Mouse (Mus musculus): ENCODE results near the gene Aebp1. TPM values are rescaled to one million over a fixed set of nuclear protein-coding genes. Genes with fewer than 3 reads are reported as not detected.

Gene Aebp1
- polyA plus RNA-seq, 1 experiment from 2014 or later: 33.9 TPM

GRCm38 (mm10) chr11:5902390-5902789 lies 40.6 kb downstream of the Aebp1 start:
- Histone ChIP-seq H3K4me3 (replicated peaks; ENCODE audit: low read depth, low read length) (0 out of 2 replicates have a peak overlapping the region, but pooled peaks have one; percentile 29), H3K4me1 (replicated peaks; ENCODE audit: insufficient read depth, low read length) (peaks cover 24% of the 10 kb centered on the region), H3K4me2 (ENCODE audit: low read length) (peak overlapping the region; percentile 60), H3K27me3 (ENCODE audit: insufficient read depth, low read length) (no peaks in the 10 kb centered on the region), H3K9me3 (replicated peaks; ENCODE audit: low read length) (no peaks in the 10 kb centered on the region), H3K9ac (ENCODE audit: low read depth, low read length) (peak overlapping the region; percentile 51), H3K36me3 (ENCODE audit: insufficient read depth, low read length) (no peaks in the 10 kb centered on the region), H3K27ac (no peak overlapping the region)
- DNase-seq (ENCODE audit: low spot score): no peak
- TF ChIP-seq CTCF (IDR thresholded peaks at IDR 0.05; ENCODE audit: low read depth): no peak
- ATAC-seq (replicated peaks; ENCODE audit: low FRiP score, low read depth): peak; percentile 12; the same call in 1 of the 2 replicates
- WGBS: 12% methylated on average over 6 of the region's 6 CpGs

GRCm38 (mm10) chr11:5903844-5904243 lies 42.1 kb downstream of the Aebp1 start:
- TF ChIP-seq CTCF (IDR thresholded peaks at IDR 0.05; ENCODE audit: low read depth): no peak
- Histone ChIP-seq H3K4me2 (ENCODE audit: low read length) (no peak overlapping the region), H3K27me3 (ENCODE audit: insufficient read depth, low read length) (no peaks in the 10 kb centered on the region), H3K9me3 (replicated peaks; ENCODE audit: low read length) (no peaks in the 10 kb centered on the region), H3K4me3 (replicated peaks; ENCODE audit: low read depth, low read length) (no peak overlapping the region), H3K27ac (no peak overlapping the region), H3K36me3 (ENCODE audit: insufficient read depth, low read length) (no peaks in the 10 kb centered on the region), H3K9ac (ENCODE audit: low read depth, low read length) (no peak overlapping the region), H3K4me1 (replicated peaks; ENCODE audit: insufficient read depth, low read length) (peaks cover 13% of the 10 kb centered on the region)
- DNase-seq (ENCODE audit: low spot score) (no peak), ATAC-seq (replicated peaks; ENCODE audit: low FRiP score, low read depth) (no peak)
- 86% methylated on average over 2 of the region's 2 CpGs for WGBS

- no peaks in the 10 kb centered on the region for H3K36me3 ChIP-seq (ENCODE audit: insufficient read depth, low read length)
- H3K27ac ChIP-seq: no peak overlapping the region
- no peaks in the 10 kb centered on the region for H3K27me3 ChIP-seq (ENCODE audit: insufficient read depth, low read length)
- no peak for TF ChIP-seq CTCF (IDR thresholded peaks at IDR 0.05; ENCODE audit: low read depth)
- H3K4me2 ChIP-seq (ENCODE audit: low read length): no peak overlapping the region
- H3K9me3 ChIP-seq (replicated peaks; ENCODE audit: low read length): no peaks in the 10 kb centered on the region
- ATAC-seq (replicated peaks; ENCODE audit: low FRiP score, low read depth) (no peak), DNase-seq (ENCODE audit: low spot score) (no peak)
- no peak overlapping the region for H3K4me3 ChIP-seq (replicated peaks; ENCODE audit: low read depth, low read length)
- no peak overlapping the region for H3K9ac ChIP-seq (ENCODE audit: low read depth, low read length)
- WGBS: 75% methylated on average over 19 of the region's 19 CpGs
- peaks cover 13% of the 10 kb centered on the region for H3K4me1 ChIP-seq (replicated peaks; ENCODE audit: insufficient read depth, low read length)
These were observed 42.6 kb downstream of the Aebp1 start for GRCm38 (mm10) chr11:5904357-5904756.

DNA sequence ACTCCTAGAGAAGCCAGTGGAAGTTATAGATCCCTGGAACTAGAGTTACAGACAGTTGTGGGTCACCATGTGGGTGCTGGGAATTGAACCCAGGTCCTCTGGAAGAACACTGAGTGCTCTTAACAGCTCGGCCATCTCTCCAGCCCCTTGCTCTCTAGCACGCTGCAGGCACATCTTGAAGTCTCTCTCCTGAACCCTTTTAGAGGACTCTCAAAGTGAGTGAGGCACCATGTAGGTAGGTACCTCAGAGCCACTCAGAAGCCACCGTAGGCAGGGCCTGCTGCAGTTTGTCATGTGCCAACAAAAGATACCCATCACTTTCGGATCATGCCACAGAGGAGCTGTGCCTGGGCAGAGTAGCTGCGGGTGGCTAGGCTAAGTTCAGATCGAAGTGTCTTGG lies 43.1 kb downstream of the Aebp1 start:
- Histone ChIP-seq H3K9me3 (replicated peaks; ENCODE audit: low read length) (no peaks in the 10 kb centered on the region), H3K27ac (no peak overlapping the region), H3K4me1 (replicated peaks; ENCODE audit: insufficient read depth, low read length) (peaks cover 13% of the 10 kb centered on the region), H3K4me2 (ENCODE audit: low read length) (no peak overlapping the region), H3K27me3 (ENCODE audit: insufficient read depth, low read length) (no peaks in the 10 kb centered on the region), H3K4me3 (replicated peaks; ENCODE audit: low read depth, low read length) (no peak overlapping the region), H3K9ac (ENCODE audit: low read depth, low read length) (no peak overlapping the region), H3K36me3 (ENCODE audit: insufficient read depth, low read length) (no peaks in the 10 kb centered on the region)
- ATAC-seq (replicated peaks; ENCODE audit: low FRiP score, low read depth) (no peak), DNase-seq (ENCODE audit: low spot score) (no peak)
- no peak for TF ChIP-seq CTCF (IDR thresholded peaks at IDR 0.05; ENCODE audit: low read depth)
- 90% methylated on average over 6 of the region's 6 CpGs for WGBS

DNA sequence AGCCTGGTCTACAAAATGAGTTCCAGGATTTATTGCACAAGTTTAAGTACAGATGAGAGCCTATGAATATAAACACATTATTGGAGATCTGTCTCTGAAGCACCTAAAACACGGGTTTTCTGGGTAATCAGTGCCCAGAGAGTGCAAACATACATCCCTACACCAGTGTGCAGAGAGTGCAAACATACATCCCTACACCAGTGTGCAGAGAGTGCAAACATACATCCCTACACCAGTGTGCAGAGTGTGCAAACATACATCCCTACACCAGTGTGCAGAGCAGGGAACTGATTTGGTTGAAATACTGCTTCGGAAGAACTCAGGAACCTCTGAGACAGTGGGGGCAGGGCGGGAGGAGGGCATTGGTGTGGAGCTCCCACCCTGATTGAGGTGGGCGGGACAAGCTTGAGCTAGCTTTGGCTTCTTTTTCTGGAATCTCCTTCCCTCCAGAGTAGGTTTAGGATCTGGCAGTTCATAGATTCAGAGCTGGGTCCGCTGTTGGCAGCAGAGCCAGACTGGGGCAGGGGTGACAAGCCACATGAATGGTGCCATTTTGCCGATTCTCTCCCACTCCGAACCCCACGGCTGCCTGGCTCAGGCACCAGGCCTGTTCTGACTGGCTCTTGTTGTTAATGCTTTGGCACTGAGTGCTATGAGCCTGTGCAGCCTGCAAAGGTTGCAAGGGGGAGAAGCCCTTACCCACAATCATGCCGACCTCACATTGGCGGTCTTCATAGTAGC lies 44.2 kb downstream of the Aebp1 start:
- no peak for ATAC-seq (replicated peaks; ENCODE audit: low FRiP score, low read depth)
- TF ChIP-seq CTCF (IDR thresholded peaks at IDR 0.05; ENCODE audit: low read depth): no peak
- H3K4me1 ChIP-seq (replicated peaks; ENCODE audit: insufficient read depth, low read length): peaks cover 13% of the 10 kb centered on the region
- no peaks in the 10 kb centered on the region for H3K9me3 ChIP-seq (replicated peaks; ENCODE audit: low read length)
- WGBS: 85% methylated on average over 10 of the region's 10 CpGs
- no peak overlapping the region for H3K4me2 ChIP-seq (ENCODE audit: low read length)
- no peak overlapping the region for H3K9ac ChIP-seq (ENCODE audit: low read depth, low read length)
- H3K4me3 ChIP-seq (replicated peaks; ENCODE audit: low read depth, low read length): no peak overlapping the region
- H3K27ac ChIP-seq: no peak overlapping the region
- no peaks in the 10 kb centered on the region for H3K27me3 ChIP-seq (ENCODE audit: insufficient read depth, low read length)
- no peaks in the 10 kb centered on the region for H3K36me3 ChIP-seq (ENCODE audit: insufficient read depth, low read length)
- DNase-seq (ENCODE audit: low spot score): no peak

- DNase-seq (ENCODE audit: low spot score) (no peak), ATAC-seq (replicated peaks; ENCODE audit: low FRiP score, low read depth) (no peak)
- H3K27ac ChIP-seq: no peak overlapping the region
- no peak for TF ChIP-seq CTCF (IDR thresholded peaks at IDR 0.05; ENCODE audit: low read depth)
- H3K4me1 ChIP-seq (replicated peaks; ENCODE audit: insufficient read depth, low read length): peaks cover 4% of the 10 kb centered on the region; the same call in 1 of the 2 replicates
- WGBS: 55% methylated on average over 5 of the region's 5 CpGs
- H3K4me2 ChIP-seq (ENCODE audit: low read length): no peak overlapping the region
- H3K9ac ChIP-seq (ENCODE audit: low read depth, low read length): no peak overlapping the region
- H3K27me3 ChIP-seq (ENCODE audit: insufficient read depth, low read length): no peaks in the 10 kb centered on the region
- H3K9me3 ChIP-seq (replicated peaks; ENCODE audit: low read length): no peaks in the 10 kb centered on the region
- H3K36me3 ChIP-seq (ENCODE audit: insufficient read depth, low read length): no peaks in the 10 kb centered on the region
- H3K4me3 ChIP-seq (replicated peaks; ENCODE audit: low read depth, low read length): no peak overlapping the region
These were observed 45.3 kb downstream of the Aebp1 start for GRCm38 (mm10) chr11:5907096-5907495.
